Mouse (Mus musculus) large intestine, adult 2 months (tissue): Measurements from ENCODE around the gene Slc25a44. TPM values are rescaled to one million over a fixed set of nuclear protein-coding genes. Genes with fewer than 3 reads are reported as not detected.
"Not testable (repeated sequence)": the region's sequence is repeated elsewhere in the genome, so short reads cannot be mapped to it uniquely, and the experiment has no call there.

ENCODE experiments used
- DNase-seq: peaks from one replicate; pipeline ENCODE4 v3.0.0-alpha.2; 2012; ENCODE audit warnings: low read depth, low spot score
- WGBS: fragments of 180-500 bp; shearing (Covaris S2); methylation state at CpG from one replicate; pipeline ENCODE4 v1.1.7; 2018; 5-methylcytosine and 5-hydroxymethylcytosine counted together
- polyA plus RNA-seq: library from polyadenylated mRNA; depleted of rRNA; stranded (reverse); fragments of >200 nt; gene quantifications from 2 replicates; pipeline ENCODE4 v1.2.3, GENCODE M21; 2012

Slc25a44 gene
- polyA plus RNA-seq, 1 experiment, result 32.0 TPM

DNA sequence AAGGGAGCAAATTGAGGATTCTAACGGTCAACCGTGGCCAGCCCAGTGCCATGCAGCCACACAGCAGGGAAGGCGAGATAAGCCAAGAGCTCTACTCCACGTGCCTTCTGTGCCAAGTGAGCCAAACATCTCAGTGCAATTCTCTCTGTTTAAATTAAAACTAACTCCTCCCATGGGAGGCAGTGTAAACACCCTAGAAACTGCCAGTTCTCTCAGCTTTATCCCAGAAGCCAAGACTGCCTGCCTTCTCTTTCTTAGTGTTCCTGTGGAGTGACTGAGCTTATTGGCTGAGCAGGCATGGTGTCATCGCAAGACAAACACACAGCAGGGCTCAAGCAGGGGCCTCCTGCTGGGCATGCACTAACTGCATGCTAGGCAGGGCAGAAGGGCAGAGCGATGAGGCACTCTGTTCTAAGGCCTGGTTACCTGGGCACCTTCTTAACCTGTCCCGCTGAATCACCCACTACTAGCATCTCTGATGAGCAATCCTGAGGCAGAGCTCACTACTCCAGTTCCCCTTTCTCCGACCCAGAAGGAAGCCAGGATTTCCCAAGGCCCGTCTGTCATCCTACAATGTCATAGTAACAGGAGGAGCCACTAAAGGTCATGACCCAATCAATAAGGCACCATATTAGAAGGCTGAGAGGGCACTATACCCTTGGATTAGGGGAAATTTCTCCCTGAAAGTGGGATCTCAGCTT lies 2.8 kb downstream of the Slc25a44 start:
- no peak for DNase-seq
- WGBS, result 21% methylated on average over 9 of the region's 9 CpGs

- WGBS, result 93% methylated on average over 19 of the region's 19 CpGs
- no peak for DNase-seq
Observed at GRCm38 (mm10) chr3:88420771-88421170, 4.2 kb downstream of the Slc25a44 start.

DNA sequence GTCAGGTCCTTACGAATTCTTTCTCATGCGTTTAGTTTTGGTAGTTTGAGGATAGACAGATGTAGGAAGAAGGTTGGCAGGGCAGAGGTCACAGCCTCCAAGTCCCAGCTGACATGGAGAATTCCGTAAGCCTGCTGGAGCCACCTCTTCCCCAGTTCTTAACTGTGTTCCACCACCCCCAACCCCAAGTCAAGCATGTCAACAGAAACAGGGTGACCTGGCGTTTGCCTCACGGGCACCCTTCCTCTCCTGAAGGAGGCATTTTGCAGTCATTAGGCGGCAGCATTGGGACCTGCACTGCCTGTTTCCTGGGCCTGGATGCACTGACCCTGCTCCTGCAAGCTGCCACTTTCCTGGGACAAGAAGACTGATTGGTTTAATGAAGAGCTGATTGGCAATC lies 6.9 kb downstream of the Slc25a44 start:
- no peak for DNase-seq
- WGBS, result 80% methylated on average over 6 of the region's 6 CpGs

- WGBS, result 36% methylated on average over 4 of the region's 4 CpGs
- DNase-seq, result no peak
Observed at GRCm38 (mm10) chr3:88415668-88416067, 9.3 kb downstream of the Slc25a44 start.

GRCm38 (mm10) chr3:88412636-88413035 lies 12.3 kb downstream of the Slc25a44 start:
- no peak for DNase-seq
- WGBS, result 81% methylated on average over 11 of the region's 11 CpGs

- WGBS, result 72% methylated on average over 4 of the region's 4 CpGs
- DNase-seq, result no peak
Observed at GRCm38 (mm10) chr3:88411681-88412080, 13.3 kb downstream of the Slc25a44 start.

- DNase-seq, result no peak
- WGBS, result 17% methylated on average over 7 of the region's 7 CpGs
Observed at GRCm38 (mm10) chr3:88410645-88411031, 14.3 kb downstream of the Slc25a44 start.

DNA sequence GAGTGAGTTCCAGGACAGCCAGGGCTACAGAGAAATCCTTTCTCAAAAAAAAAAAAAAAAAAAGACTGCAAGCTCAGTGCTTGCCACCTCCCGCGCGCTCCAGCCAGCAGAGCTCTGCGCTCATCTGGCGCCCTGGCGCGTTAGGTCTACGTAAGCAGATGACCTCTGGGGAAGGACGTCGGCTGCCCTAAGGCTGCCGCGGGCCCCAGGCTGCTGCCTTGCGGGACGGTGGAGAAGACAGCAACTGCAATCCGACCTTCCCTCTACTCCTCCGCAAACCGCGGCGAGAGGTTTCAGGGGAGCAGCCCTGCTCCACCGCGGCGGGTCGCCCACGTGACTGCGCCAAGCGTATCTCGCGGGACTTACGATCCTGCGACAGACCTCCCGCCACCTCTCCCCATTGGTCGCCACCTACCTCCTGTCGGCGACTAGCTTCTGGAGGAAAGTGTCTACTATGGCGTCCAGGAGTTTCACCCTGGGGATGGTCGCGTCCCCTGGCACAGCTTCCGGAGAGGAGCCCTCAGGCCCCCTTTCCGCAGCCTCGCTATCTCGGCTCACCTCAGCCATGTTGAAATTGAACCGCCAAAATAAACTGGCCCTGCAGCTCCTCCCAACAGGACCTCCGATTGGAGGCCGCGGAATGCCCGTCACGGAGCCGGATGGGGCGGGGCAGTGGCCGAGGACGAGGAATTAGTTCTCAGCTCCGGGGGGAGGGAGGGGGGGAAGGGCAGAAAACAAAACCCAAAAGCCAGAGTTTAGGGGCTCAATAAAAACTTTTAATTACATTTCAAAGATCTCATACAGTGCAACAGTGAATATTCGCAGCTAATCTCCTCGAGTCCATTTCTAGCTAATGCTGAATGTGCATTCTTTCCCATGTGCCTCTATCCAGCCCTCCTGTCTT lies 14.9 kb downstream of the Slc25a44 start, which contains the start of gene Pmf1:
TSS of gene Pmf1 (minus strand) at position 591 of the 904 bp plus-strand sequence.
- peak; percentile 81 for DNase-seq
- under 1% methylated on average over 54 of the region's 54 CpGs for WGBS

- no peak for DNase-seq
- WGBS, result 34% methylated on average over 5 of the region's 5 CpGs
Observed at GRCm38 (mm10) chr3:88408953-88409352, 16.0 kb downstream of the Slc25a44 start.

- DNase-seq, result no peak
- 43% methylated on average over 7 of the region's 7 CpGs for WGBS
Observed at GRCm38 (mm10) chr3:88407529-88407928, 17.4 kb downstream of the Slc25a44 start.

DNA sequence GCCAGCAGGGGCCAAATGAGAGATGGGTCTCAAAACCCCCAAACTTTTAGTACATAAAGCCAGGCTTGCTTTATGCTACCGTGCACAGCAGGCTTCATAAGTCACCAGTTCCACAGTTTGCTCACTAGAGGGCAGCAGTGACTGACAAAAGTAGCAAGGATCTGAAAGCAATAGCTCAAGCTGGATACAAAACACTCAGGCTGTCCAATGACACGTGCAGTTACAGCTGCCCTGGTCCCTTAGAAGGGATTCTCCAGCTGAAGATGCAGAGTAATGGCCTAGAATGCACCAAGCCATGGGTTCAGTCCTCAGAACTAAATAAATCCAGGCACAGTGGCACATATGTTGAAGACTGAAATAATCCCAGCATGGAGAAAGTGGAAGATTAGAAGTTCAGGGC lies 17.8 kb downstream of the Slc25a44 start:
- peak; percentile 76 for DNase-seq
- 1% methylated on average over 2 of the region's 2 CpGs for WGBS

- DNase-seq, result no peak
- 92% methylated on average over 10 of the region's 10 CpGs for WGBS
Observed at GRCm38 (mm10) chr3:88403522-88404230, 21.3 kb downstream of the Slc25a44 start.

GRCm38 (mm10) chr3:88398666-88399065 lies 26.3 kb downstream of the Slc25a44 start:
- 94% methylated on average over 2 of the region's 2 CpGs for WGBS
- DNase-seq, result no peak

DNA sequence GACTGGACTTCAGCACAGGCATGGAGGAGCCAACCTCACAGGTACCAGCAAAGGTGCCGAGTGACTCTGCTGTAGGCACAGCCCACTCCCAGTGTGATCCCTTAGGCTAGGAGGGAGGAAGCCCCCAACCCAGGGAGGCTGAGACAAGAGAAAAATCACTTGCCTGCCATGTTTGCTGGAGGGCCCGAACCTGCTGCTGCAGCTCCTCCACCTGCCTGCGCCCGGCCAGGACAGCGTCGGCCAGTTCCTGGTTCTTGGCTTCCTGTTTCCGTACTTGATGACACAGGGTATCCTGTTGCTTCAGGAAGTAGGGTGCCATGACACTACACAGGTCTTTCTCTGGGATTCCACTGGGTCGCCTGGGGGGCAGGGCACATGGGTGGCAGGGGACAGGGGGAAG lies 29.2 kb downstream of the Slc25a44 start:
- DNase-seq, result no peak
- WGBS, result 91% methylated on average over 8 of the region's 8 CpGs

DNA sequence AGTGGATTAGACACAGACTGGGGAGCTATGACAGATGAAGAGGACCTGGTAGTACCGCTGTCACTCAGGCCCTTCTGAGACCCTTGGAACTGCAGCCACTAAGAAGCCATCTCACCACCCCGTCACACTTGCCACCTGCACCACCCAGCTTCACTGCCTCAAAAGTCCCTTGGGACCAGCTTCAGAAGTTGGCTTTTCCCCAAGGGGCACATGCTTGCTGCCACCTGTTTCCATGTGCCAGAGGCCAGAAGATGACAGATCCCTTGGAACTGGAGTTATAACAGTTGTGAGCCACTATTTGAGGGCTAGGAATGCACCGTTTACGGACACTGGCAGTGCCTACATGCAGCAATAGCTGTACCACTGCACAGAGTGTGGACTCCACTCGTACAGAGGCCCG lies 29.7 kb downstream of the Slc25a44 start:
- DNase-seq, result no peak
- WGBS, result 93% methylated on average over 6 of the region's 6 CpGs

DNA sequence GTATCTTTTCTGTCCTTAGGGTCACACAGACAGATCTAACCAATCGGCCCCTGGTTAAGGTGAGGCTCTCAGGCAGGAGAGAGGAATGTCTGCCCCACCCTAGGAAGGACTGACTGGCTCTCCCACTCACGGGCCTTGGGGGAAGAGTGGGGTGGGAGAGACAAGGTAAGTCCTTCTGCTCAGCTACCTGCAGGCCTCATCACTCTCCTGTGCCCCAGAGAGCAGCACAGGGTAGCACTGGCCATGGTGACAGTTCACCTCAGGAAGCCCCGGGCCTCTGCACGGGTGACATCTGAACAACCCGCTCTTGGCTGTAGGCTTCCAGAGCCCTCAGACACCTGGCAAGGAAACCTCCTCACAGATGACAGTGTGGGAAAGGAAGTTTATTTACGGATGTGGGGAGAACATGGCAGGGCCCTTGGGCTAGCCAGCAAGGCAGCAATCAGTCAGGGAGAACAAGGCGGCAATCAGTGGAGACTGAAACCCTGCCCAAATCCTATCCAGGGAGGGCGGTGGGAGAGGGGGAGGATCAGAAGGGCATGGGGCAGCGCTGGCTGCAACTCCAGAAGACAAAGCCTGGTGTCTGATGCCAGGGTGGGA lies 31.1 kb downstream of the Slc25a44 start:
- DNase-seq, result no peak
- 82% methylated on average over 9 of the region's 9 CpGs for WGBS

DNA sequence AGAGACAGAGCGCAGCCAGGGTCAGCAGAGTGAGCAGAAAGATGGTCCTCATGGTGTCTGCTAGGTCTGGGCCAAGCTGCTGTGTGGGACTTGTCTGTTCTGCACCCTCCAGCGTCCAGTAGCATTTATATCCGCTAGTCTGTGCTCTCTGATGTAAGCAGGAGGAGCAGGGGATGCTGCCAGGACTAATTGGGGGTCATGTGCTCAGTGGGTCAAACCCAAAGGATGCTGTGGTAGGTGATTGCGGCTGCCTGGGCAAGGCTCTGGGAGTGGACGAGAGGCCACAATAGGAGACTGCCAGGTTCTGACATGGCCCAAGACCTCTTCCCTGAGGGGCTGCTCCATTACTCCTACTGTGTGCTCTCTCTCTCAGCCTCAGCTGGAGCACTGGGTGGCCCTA lies 40.6 kb downstream of the Slc25a44 start, which contains the start of gene Bglap:
TSS of gene Bglap (minus strand) at position 101 of the 400 bp plus-strand sequence.
- 71% methylated on average over 5 of the region's 5 CpGs for WGBS
- no peak for DNase-seq

GRCm38 (mm10) chr3:88382383-88382782 lies 42.6 kb downstream of the Slc25a44 start:
- not testable (repeated sequence) for DNase-seq
- WGBS, result 50% methylated on average over 2 of the region's 7 CpGs

DNA sequence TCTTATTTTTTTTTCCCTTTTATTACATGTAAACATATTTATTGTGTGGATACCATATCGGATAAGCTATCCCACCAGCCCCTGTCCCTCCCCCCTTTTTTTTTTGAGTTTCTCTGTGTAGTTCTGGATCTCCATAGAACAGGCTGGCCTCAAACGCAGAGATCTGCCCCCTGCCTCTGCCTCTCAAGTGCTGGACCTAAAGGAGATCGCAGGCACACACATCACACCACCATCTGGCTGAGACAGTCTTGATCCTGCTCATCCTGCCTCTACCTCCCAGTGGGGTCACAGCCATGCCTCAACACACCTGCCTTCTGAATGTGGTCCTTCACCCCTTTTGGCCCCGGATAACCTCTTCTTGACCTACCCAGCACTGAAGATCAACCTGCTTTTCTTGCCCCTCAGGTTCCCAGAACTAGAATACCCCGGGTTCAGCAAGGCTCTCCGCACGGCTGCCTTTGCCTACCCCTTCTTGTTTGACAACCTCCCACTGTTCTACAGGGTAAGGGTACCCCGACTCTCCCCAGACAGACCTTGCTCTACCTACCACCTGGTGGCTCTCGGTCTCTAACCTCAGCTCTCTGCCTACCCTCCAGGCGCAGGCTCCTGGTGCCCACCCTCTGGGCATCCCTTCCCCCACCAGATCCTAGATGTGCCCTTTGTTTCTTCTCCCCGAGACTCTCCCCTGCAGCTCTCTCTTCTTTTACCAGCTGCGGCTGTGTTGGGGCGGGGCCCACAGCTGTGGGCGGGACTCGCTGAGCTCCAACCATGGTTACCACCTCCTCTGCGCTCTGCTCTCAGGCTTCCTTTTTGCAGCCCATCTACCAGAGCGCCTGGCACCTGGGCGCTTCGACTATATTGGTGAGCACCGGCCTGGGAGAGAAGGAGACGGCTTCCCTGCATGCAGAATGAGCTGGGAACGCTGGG lies 43.3 kb downstream of the Slc25a44 start:
- DNase-seq, result not testable (repeated sequence)
- whole genome bisulfite sequencing, result 11% methylated on average over 22 of the region's 22 CpGs
